Mouse (Mus musculus) embryonic fibroblast, embryonic 13.5 days (primary cell): ENCODE data around the gene Olfr1446. TPM values are rescaled to one million over a fixed set of nuclear protein-coding genes. Genes with fewer than 3 reads are reported as not detected.

Experiments
- H3K27ac ChIP-seq: 2 replicates; pipeline ENCODE4 v1.5.1; 2012; ENCODE audit warnings: low read length, control low read depth, inconsistent platforms; ENCODE audit not compliant: insufficient read depth
- H3K4me1 ChIP-seq: 2 replicates; pipeline ENCODE4 v1.6.1; 2011; ENCODE audit warnings: low read length; ENCODE audit not compliant: control insufficient read depth, insufficient read depth
- H3K4me3 ChIP-seq: 2 replicates; pipeline ENCODE4 v1.5.1; 2011; ENCODE audit warnings: mild to moderate bottlenecking, control low read depth, low read length; ENCODE audit not compliant: insufficient read depth
- CTCF ChIP-seq: IDR thresholded peaks from 2 replicates; pipeline ENCODE4 v1.5.1; 2011; ENCODE audit warnings: mild to moderate bottlenecking, control low read depth, low read length, moderate library complexity, borderline replicate concordance; ENCODE audit not compliant: insufficient read depth
- POLR2A ChIP-seq: IDR thresholded peaks from 2 replicates; pipeline ENCODE4 v1.6.1; 2011; ENCODE audit warnings: low read depth, mild to moderate bottlenecking, control low read depth, low read length, moderate library complexity
- polyA plus RNA-seq: library from polyadenylated mRNA; stranded (reverse); fragments of >200 nt; gene quantifications from 2 replicates; pipeline ENCODE4 v1.2.4, GENCODE M21; 2011; ENCODE audit warnings: low read depth; ENCODE audit not compliant: missing spikeins, insufficient read length

Olfr1446 gene
- not detected in 2 replicates for polyA plus RNA-seq

DNA sequence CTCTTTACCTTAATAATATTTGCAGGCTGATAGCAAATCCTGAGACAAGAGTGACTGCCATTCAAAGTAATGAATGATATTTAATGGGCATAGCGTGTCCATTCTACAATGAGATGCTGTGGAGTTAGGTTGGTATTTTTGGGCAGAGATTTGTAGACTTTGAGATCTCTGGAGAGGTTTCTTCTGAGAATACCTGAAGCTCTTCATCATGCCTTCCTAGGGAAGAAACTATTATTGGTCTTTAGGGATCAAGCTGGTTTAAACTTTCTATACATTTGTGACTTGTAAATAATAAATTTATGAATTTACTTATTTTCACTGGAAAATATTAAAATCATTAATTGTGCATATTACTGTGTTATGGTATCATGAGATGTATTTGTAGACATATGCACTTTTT is at the start of gene Olfr1446:
Olfr1446 (minus strand) TSS at position 101 of the 400 bp plus-strand sequence.
- no peaks in the 10 kb centered on the region for H3K4me1 ChIP-seq
- no peak within 1 kb of the TSS for H3K4me3 ChIP-seq
- H3K27ac ChIP-seq = no peak within 1 kb of the TSS
- TF ChIP-seq CTCF (no peak), POLR2A (no peak)

DNA sequence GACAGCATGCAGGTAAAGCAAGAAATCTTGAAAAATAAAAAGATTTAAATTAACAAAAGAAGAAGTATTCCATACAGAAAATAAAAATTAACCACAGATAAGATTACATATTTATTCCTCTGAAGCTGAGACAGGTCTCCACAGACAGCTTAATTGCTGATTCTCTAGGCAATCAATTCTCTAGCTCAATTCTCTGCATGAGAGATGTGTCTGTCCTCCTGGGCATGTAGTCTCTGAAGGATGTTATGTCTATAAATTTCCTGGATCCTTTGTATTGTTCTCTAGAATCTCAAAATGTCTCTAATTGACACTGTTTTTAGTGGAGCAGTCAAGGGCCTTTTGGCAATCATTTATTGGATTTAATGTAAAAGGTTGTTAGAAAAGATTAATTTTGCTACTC is 37.2 kb upstream of the Olfr1446 start, which contains the start of gene Olfr1449:
Olfr1449 (plus strand) TSS at position 301 of the 400 bp plus-strand sequence.
- H3K4me1 ChIP-seq = no peaks in the 10 kb centered on the region
- no peak within 1 kb of the TSS for H3K27ac ChIP-seq
- no peak within 1 kb of the TSS for H3K4me3 ChIP-seq
- TF ChIP-seq CTCF (no peak), POLR2A (no peak)

DNA sequence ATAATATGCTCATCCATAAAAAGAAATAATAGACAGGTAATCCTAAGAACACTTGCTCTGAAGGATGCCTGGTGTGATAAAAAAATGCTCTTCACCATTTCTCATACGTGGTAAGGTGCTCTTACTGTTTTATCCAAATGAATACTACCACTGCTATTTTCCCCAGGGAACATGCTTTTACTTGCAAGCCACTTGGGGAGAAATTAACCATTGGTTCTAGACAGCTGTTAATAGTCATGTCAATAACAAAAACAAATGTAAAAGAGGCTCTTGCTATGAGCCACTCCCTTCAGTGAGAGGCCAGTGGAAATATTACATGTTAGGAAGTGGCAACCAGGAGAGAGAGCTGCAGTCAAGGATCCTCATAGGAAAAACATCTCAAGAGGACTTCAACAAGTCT is 31.0 kb upstream of the Olfr1446 start, which contains the start of gene Olfr1448:
Olfr1448 (minus strand) TSS at position 101 of the 400 bp plus-strand sequence.
- Histone ChIP-seq H3K4me3 (no peak within 1 kb of the TSS), H3K27ac (no peak within 1 kb of the TSS), H3K4me1 (no peaks in the 10 kb centered on the region)
- TF ChIP-seq CTCF = no peak
- TF ChIP-seq POLR2A = no peak

DNA sequence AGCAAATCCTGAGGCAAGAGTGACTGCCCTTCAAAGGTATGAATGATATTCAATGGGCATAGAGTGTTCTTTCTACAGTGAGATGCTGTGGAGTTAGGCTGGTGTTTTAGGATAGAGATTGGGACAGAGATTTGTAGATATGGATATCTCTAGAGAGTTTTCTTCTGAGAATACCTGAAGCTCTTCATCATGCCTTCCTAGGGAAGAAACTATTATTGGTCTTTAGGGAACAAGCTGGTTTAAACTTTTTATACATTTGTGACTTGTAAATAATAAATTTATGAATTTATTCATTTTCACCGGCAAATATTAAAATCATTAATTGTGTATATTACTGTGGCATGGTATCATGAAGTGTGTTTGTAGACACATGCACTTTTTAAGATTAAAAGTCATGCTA is 10.3 kb upstream of the Olfr1446 start, which contains the start of gene Olfr1447:
Olfr1447 (minus strand) TSS at position 101 of the 400 bp plus-strand sequence.
- no peaks in the 10 kb centered on the region for H3K4me1 ChIP-seq
- no peak within 1 kb of the TSS for H3K27ac ChIP-seq
- no peak within 1 kb of the TSS for H3K4me3 ChIP-seq
- TF ChIP-seq CTCF = no peak
- no peak for TF ChIP-seq POLR2A

DNA sequence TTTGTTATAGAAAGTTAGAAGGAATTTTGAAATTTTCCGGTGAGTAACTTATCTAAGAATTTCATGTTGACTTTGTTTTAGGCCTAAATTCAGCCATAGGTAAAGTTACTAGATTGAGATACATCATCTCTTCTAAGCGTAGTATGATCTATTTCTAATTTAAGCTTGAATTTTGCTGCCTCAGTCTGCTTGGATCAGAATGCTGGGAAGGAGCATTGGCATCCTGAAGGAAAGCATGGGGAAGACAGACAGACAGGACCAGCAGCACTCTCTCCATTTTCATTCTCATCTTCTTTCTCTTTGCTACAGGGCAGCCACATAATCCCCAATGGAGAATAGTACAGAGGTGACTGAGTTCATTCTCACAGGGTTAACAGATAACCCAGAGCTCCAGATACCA is 9.8 kb downstream of the Olfr1446 start, which contains the start of gene Olfr1445:
Olfr1445 (plus strand) TSS at position 301 of the 400 bp plus-strand sequence.
- no peak for TF ChIP-seq CTCF
- no peak for TF ChIP-seq POLR2A
- no peak within 1 kb of the TSS for H3K27ac ChIP-seq
- no peaks in the 10 kb centered on the region for H3K4me1 ChIP-seq
- no peak within 1 kb of the TSS for H3K4me3 ChIP-seq

DNA sequence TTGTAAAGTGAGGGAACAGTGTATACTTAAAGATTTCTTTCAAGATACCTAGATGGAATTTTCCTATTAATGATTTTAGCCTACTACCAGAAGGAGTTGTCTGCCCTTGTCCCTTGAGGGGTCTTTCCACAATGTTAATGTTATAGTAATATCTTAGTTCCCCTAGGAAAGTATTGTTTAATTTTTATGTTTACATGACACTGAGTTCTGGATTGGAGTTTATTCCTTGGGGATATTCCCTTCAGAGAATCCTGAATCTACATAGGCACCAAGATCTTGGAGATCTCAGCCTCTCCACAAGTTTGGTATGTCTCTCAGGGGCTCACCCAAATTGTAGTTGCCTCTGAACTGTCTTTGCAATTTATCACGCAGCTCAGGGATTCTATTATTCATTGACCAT is 36.3 kb downstream of the Olfr1446 start, which contains the start of gene Olfr1444:
Olfr1444 (plus strand) TSS at position 301 of the 400 bp plus-strand sequence.
- Histone ChIP-seq H3K4me3 (no peak within 1 kb of the TSS), H3K4me1 (no peaks in the 10 kb centered on the region), H3K27ac (no peak within 1 kb of the TSS)
- TF ChIP-seq CTCF (no peak), POLR2A (no peak)

DNA sequence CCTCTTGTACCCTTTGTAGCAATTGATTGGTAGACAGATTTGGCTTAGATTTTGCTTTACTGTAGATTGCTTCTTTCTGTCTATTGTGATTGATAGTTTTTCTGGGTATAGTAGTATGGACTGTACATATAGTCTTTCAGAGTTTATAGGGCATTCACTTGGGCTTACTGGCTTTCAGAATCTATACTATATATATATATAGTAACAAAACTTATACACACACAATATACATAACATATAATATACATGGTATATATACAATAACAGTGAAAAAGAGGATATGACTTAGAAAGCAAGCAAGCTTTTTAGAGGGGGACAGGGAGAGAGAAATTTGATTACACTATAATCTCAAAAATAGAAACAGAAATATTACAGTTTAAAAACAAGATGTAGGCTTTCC is 46.9 kb downstream of the Olfr1446 start, which contains the start of gene Gm5244:
Gm5244 (plus strand) TSS at position 301 of the 400 bp plus-strand sequence.
- no peaks in the 10 kb centered on the region for H3K4me1 ChIP-seq
- H3K4me3 ChIP-seq = no peak within 1 kb of the TSS
- no peak for TF ChIP-seq POLR2A
- no peak for TF ChIP-seq CTCF
- no peak within 1 kb of the TSS for H3K27ac ChIP-seq

DNA sequence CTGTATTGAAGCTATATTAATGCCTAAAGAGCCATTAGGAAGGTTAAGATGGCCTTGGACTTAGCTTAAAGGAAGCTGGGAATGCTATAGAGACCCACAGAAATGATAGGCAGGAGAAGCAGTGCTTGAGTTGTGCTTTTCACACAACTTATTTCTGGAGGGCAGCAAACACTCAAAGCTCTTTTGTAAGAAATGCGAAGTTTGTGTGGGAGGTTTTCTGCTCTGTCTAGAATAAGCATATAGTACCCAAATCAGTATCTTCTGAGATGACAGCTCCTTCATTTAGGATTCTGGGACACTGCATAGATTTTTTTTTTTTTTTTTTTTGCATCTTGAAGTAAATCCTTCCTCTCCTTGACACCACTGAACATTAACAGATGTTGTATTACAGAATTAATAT is 54.8 kb downstream of the Olfr1446 start:
- no peak overlapping the region for H3K27ac ChIP-seq
- TF ChIP-seq POLR2A = no peak
- no peak for TF ChIP-seq CTCF
- no peaks in the 10 kb centered on the region for H3K4me1 ChIP-seq
- H3K4me3 ChIP-seq = no peak overlapping the region

Other genes with a start within 250 kb of the Olfr1446 start
- not detected in 2 replicates for gene Olfr1442, start 223.1 kb downstream of the Olfr1446 start, polyA plus RNA-seq
- gene Olfr1443, start 215.4 kb downstream of the Olfr1446 start, polyA plus RNA-seq = not detected in 2 replicates
- not detected in 2 replicates for gene Keg1, start 197.7 kb downstream of the Olfr1446 start, polyA plus RNA-seq
- 2.9 and 6.0 TPM in 2 replicates for gene Cntf, start 127.9 kb downstream of the Olfr1446 start, polyA plus RNA-seq
- gene Zfp91, start 97.4 kb downstream of the Olfr1446 start, polyA plus RNA-seq = 69.4 and 85.8 TPM in 2 replicates
- 0.38 and 0.83 TPM in 2 replicates for gene Lpxn, start 97.3 kb downstream of the Olfr1446 start, polyA plus RNA-seq
- not detected in 2 replicates for gene Gm5244, start 46.8 kb downstream of the Olfr1446 start, polyA plus RNA-seq
- not detected in 2 replicates for gene Olfr1444, start 36.2 kb downstream of the Olfr1446 start, polyA plus RNA-seq
- not detected in 2 replicates for gene Olfr1445, start 9.7 kb downstream of the Olfr1446 start, polyA plus RNA-seq
- not detected in 2 replicates for gene Olfr1447, start 10.2 kb upstream of the Olfr1446 start, polyA plus RNA-seq
- not detected in 2 replicates for gene Olfr1448, start 30.9 kb upstream of the Olfr1446 start, polyA plus RNA-seq
- not detected in 2 replicates for gene Olfr1449, start 37.3 kb upstream of the Olfr1446 start, polyA plus RNA-seq
- gene Olfr1450, start 56.7 kb upstream of the Olfr1446 start, polyA plus RNA-seq = not detected in 2 replicates
- not detected in 2 replicates for gene Olfr1451, start 101.5 kb upstream of the Olfr1446 start, polyA plus RNA-seq
- not detected in 2 replicates for gene Olfr1453, start 134.8 kb upstream of the Olfr1446 start, polyA plus RNA-seq
- gene Olfr1454, start 167.1 kb upstream of the Olfr1446 start, polyA plus RNA-seq = not detected in 2 replicates
- gene Olfr1457, start 204.4 kb upstream of the Olfr1446 start, polyA plus RNA-seq = not detected in 2 replicates
- gene Olfr1458, start 213.3 kb upstream of the Olfr1446 start, polyA plus RNA-seq = not detected in 2 replicates